2 mouse cellular contexts compared by ENCODE assay signal in the genomic region with DNA sequence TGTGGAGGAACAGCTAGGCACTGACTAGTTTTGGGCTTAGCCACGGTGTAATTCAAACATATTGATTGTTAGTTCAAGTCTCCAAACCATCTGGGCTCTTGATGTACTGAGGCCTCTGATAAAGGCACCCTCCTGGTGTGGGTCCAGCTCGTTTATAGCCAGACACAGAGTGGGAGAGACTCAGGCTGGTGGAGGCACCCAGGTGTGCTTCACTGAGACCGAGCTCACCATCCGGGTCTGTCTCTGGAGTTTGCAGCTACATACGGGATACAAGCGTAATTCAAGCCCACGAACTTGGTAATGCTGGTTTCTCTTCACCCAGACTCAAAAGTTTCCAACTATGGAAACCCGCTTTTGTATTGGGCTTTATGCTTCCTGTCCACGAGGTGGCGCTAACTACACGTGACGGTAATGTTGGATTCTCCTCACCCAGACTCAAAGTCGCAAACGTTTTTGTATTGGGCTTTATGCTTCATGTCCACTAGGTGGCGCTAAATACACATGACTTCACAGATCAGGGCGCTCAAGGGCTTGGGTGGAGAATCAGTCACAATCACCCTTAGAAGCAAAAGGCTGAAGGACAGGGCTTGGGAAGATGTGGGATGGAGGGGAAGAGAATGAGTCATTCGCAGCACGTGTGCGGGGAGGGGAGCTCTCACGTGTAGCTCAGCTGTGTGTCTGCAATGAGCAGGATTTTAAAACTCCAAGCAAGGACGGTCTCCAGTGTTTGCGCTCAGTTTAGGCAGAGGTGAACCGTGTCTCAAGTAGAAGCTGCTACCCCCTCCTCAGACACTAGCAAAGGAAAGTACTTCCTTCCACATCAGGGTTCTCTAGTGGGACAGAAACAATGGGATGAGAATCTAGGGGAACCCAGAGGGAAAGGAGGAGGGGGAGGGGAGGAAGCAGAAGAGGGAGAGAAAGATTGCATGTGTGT.
TF ChIP-seq lines count a peak whose summit lies in the region.

No protein-coding gene starts in this region.

TF ChIP-seq in C2C12, 6 proteins besides CTCF, POLR2A, EP300 and RAD21:
- no peak for TF ChIP-seq MYOG (IDR thresholded peaks at IDR 0.05; ENCODE audit: control insufficient read depth, extremely low read depth, insufficient read length)
- no peak for TF ChIP-seq CEBPB (IDR thresholded peaks at IDR 0.05; ENCODE audit: low read depth)
- TF ChIP-seq MAX (IDR thresholded peaks at IDR 0.05): peak; percentile 61
- no peak for TF ChIP-seq MYOD1 (IDR thresholded peaks at IDR 0.05; ENCODE audit: control insufficient read depth, insufficient read length, low read depth)
- no peak for TF ChIP-seq FOSL1 (IDR thresholded peaks at IDR 0.05; ENCODE audit: insufficient read depth, low read length, poor library complexity, severe bottlenecking)
- TF ChIP-seq USF1 (IDR thresholded peaks at IDR 0.05; ENCODE audit: low read depth): peak; percentile 79

TF ChIP-seq in myocyte, 11 proteins besides CTCF, POLR2A, EP300 and RAD21:
- no peak for TF ChIP-seq TCF3 (IDR thresholded peaks at IDR 0.05; ENCODE audit: insufficient read length, low read depth)
- TF ChIP-seq USF1 (IDR thresholded peaks at IDR 0.05; ENCODE audit: low read depth): peak; percentile 68
